Mouse (Mus musculus): ENCODE data around the gene Kng1.

DNA sequence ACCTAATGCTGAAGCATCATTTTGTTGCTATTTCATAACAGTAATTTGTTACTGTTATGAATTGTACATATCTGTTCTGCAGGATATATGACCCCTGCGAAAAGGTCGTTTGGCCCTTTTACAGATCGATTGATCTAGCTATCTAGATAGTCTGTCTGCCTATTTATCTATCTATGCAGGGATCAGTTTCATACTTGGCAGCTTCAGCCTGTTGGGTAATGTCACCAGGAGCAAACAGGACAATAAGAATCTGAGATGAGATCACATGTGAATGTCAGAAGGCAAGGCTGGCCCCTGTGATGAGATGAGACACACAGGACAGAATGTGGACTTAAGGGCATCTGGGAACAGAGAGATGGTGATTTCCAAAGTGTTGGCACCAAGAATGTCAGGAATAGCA lies 72.6 kb downstream of the Kng1 start:
- TF ChIP-seq ZNF384 (IDR thresholded peaks at IDR 0.05; ENCODE audit: low read depth, low read length) (no peak), HCFC1 (IDR thresholded peaks at IDR 0.05; ENCODE audit: borderline replicate concordance, insufficient read depth, low read length) (no peak)

All from ES-E14 (cell line).